Mouse (Mus musculus) gastrocnemius, postnatal 36 days (tissue): ENCODE results near the gene Plekho2. TPM values are rescaled to one million over a fixed set of nuclear protein-coding genes. Genes with fewer than 3 reads are reported as not detected.

ENCODE experiments used
- DNase-seq, 2 experiments: peaks; one replicate each; pipeline ENCODE4 v3.0.0; 2022
- intact Hi-C: fragments of 180-260 bp; cut with DNase I; formaldehyde crosslinking; loops from one replicate; pipeline ENCODE4 v1.15.1; 2025
- total RNA-seq, 2 experiments: library from RNA; stranded (reverse); gene quantifications; 2 replicates each; pipeline ENCODE4 v1.2.3; 2021

The Plekho2 gene
- total RNA-seq, 2 experiments from 2014 or later: 5.2 to 5.9 TPM

GRCm38 (mm10) chr9:65587573-65588358 is 7.9 kb upstream of the Plekho2 start:
- no peak for DNase-seq
- intact Hi-C loops: no loop called here

- intact Hi-C loops: no loop called here
- no peak for DNase-seq
These were observed 7.4 kb upstream of the Plekho2 start for GRCm38 (mm10) chr9:65587270-65587572.

GRCm38 (mm10) chr9:65586406-65587269 is 6.8 kb upstream of the Plekho2 start, which contains the start of gene Pif1:
Gene Pif1, plus strand, starts transcription at chr9:65587160.
- peak; percentile 58 to 66 for DNase-seq
- intact Hi-C loops: no loop called here

- no peak for DNase-seq
- intact Hi-C loops: no loop called here
These were observed 3.2 kb upstream of the Plekho2 start for GRCm38 (mm10) chr9:65583045-65583444.

GRCm38 (mm10) chr9:65580401-65581256 is 789 bp upstream of the Plekho2 start:
- intact Hi-C loops: loop anchor here (1.0 kb wide), 1 partner anchor 56 kb away; no protein-coding TSS in a partner anchor
- peak; percentile 77 to 87 for DNase-seq

GRCm38 (mm10) chr9:65578801-65579249 is 1.0 kb downstream of the Plekho2 start:
- peak; percentile 24 to 29 for DNase-seq
- intact Hi-C loops: no loop called here

- intact Hi-C loops: no loop called here
- no peak for DNase-seq
These were observed 2.2 kb downstream of the Plekho2 start for GRCm38 (mm10) chr9:65577511-65578196.

- intact Hi-C loops: no loop called here
- peak; percentile 32 to 42 for DNase-seq
These were observed 2.9 kb downstream of the Plekho2 start for GRCm38 (mm10) chr9:65576861-65577510.

- DNase-seq: peak in 1 of 2 experiments; percentile 16
- intact Hi-C loops: no loop called here
These were observed 4.2 kb downstream of the Plekho2 start for GRCm38 (mm10) chr9:65575393-65576196.

GRCm38 (mm10) chr9:65574513-65575392 is 5.1 kb downstream of the Plekho2 start:
- peak in 1 of 2 experiments; percentile 13 for DNase-seq
- intact Hi-C loops: no loop called here

GRCm38 (mm10) chr9:65572837-65573236 is 7.0 kb downstream of the Plekho2 start:
- no peak for DNase-seq
- intact Hi-C loops: no loop called here

- peak; percentile 50 to 55 for DNase-seq
- intact Hi-C loops: no loop called here
These were observed 10.3 kb downstream of the Plekho2 start for GRCm38 (mm10) chr9:65569491-65569971.

- intact Hi-C loops: no loop called here
- peak in 1 of 2 experiments; percentile 13 for DNase-seq
These were observed 11.1 kb downstream of the Plekho2 start for GRCm38 (mm10) chr9:65568787-65569186.

GRCm38 (mm10) chr9:65564698-65565097 is 15.1 kb downstream of the Plekho2 start:
- DNase-seq: no peak
- intact Hi-C loops: no loop called here

GRCm38 (mm10) chr9:65563073-65563472 is 16.8 kb downstream of the Plekho2 start:
- no peak for DNase-seq
- intact Hi-C loops: no loop called here

GRCm38 (mm10) chr9:65562081-65562506 is 17.7 kb downstream of the Plekho2 start:
- intact Hi-C loops: no loop called here
- peak; percentile 61 to 63 for DNase-seq

- intact Hi-C loops: no loop called here
- peak; percentile 47 to 63 for DNase-seq
These were observed 18.8 kb downstream of the Plekho2 start for GRCm38 (mm10) chr9:65561016-65561415.
